Mouse (Mus musculus) T-helper 17 cell (primary cell): ENCODE data around the gene Sgpl1.
"Not testable (repeated sequence)": the region's sequence is repeated elsewhere in the genome, so short reads cannot be mapped to it uniquely, and the experiment has no call there.

ENCODE experiments used
- in situ Hi-C, 2 experiments: fragments of 300-600 bp; cut with MboI, MseI; formaldehyde crosslinking; loops; 1 replicate in 1 of 2; 2 replicates in 1 of 2; pipeline ENCODE4 v1.15.1; 2025; ENCODE audit warnings: high pct_unique_total_duplicates in 2 of 2

Gene Sgpl1

GRCm38 (mm10) chr10:61156453-61156852 lies 8.9 kb upstream of the Sgpl1 start:
- in situ Hi-C loops = no loop called here

DNA sequence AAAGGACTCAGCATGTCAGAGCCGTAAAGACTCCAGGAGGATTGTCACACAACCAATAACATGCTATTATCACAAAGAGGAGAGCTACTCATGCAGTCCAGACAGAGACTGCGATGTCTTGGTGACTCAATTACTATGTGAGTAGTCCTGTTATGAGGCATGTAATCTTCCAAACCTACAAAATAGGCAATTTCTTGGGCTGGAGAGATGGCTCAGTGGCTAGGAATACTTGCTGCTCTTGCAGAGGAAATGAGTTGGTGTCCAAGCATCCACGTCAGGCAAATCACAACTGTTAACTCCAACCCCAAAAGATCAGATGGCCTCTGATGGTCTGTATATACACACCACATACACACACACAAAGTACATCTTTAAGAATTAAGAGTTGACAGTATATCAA lies 8.1 kb upstream of the Sgpl1 start:
- in situ Hi-C loops = no loop called here

DNA sequence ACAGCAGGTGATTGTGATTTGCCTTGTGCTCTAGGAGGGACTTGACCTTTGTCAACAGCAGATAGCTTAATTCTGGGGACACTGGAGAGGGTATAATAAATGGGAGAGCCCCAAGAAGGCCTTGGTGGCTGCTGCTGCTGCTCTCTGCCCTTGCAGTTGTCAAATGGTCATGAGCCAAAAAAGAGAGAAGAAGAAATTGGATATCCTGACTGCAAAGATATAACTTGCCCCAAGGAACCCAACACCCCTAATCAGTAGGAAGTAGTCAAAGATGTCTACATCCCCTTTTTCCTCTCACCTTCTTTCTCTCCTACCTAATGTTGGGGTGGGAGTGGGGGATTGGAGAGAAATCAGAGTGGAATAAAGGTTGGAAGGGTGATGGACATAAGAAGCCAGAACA lies 4.6 kb upstream of the Sgpl1 start:
- in situ Hi-C loops = no loop called here

DNA sequence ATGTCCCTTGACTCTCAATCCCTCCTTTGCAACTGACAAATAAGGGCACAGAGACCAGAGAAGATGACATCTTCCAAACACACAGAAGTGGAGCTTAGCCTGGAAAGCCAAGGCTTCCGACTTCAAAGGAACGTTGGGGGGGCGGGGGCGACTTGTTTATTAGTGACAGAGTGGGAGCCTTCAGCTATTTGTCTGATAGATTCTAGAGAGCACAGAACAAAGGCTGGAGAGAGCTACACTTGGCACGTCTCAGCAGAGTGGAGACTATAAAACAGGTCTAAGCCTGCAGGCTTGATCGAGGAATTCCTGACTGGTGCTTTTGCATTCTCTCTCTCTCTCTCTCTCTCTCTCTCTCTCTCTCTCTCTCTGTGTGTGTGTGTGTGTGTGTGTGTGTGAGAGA lies 3.1 kb upstream of the Sgpl1 start:
- in situ Hi-C loops = no loop called here

DNA sequence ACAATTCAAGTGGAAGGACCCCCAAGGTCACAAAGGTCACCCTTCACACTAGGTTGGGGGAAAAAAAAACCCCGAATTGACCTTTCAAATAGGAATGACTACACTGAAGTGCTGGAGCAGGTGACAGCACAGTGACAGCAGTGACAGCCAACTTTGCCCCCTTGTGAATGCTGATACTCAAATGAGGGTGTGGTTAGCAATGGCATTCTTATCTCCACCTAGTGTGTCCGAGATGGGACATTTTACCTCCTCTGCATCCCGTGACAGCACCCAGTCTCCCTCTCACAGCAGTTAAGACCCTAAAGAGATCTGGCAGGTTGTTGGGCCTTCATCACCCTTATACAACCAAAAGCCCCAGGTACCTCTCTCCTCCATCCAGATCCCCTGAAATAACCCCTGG lies 2.0 kb upstream of the Sgpl1 start:
- in situ Hi-C loops = loop anchor here in 1 of 2 experiments (10.0 kb wide), 2 partner anchors 455 to 1175 kb away; no protein-coding TSS in a partner anchor

GRCm38 (mm10) chr10:61146807-61147156 lies 721 bp downstream of the Sgpl1 start:
- in situ Hi-C loops = loop anchor here in 1 of 2 experiments (10.0 kb wide), 2 partner anchors 458 to 1172 kb away; no protein-coding TSS in a partner anchor

DNA sequence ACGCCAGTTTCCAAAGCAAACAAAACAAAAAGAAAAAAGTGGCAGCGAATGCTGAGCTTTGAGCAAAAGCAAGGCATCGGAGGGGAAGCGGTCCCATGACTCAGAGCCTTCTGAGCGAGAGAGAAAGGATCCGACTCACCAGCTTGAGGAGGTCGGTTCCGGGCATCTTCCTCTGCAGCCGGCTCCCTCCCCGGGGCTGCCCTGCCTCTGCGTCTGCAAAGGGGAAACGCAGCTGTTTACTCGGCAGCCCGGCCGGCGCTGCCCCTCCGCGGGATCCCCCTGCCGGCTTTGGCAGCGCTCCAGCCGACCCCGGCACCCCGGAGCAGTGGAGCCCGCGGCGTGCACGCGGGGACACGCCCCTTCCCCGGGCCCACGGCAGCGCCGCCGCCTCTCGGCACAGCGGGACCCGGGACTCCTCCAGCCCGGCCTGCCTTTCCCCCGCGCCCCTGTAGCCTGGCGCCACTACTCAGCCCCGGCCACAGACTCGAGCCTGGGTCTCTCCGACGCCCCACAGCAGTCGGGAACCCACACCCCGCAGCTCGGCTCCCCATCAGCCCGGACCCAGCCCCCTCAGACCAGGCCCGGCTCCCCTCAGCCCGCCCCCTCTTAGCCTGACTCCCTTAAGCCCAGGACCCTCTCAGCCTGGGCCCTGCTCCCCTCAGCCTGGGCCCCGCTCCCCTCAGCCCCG lies 1.2 kb downstream of the Sgpl1 start:
- in situ Hi-C loops = loop anchor here in 1 of 2 experiments (10.0 kb wide), 2 partner anchors 459 to 1171 kb away; no protein-coding TSS in a partner anchor

DNA sequence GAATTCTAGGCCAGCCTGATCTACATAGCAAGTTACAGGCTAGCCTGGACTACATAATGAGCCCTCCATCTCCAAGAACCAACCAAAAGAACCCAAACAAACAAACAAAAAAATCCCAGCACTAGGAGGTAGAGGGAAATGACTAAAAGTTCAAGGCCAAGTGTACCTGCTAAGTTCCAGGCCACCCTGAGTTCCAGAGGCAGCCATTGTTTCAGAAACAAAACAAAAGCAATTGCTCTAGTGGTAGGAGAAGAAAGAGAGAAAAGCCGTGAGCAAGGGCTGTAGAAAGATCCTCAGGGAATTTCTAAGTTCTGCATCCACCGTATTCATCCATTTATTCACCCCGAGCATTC lies 1.8 kb downstream of the Sgpl1 start:
- in situ Hi-C loops = loop anchor here in 1 of 2 experiments (10.0 kb wide), 2 partner anchors 459 to 1171 kb away; no protein-coding TSS in a partner anchor

GRCm38 (mm10) chr10:61143343-61143742 lies 4.2 kb downstream of the Sgpl1 start:
- in situ Hi-C loops = loop anchor here in 1 of 2 experiments (10.0 kb wide), 2 partner anchors 461 to 1169 kb away; no protein-coding TSS in a partner anchor

DNA sequence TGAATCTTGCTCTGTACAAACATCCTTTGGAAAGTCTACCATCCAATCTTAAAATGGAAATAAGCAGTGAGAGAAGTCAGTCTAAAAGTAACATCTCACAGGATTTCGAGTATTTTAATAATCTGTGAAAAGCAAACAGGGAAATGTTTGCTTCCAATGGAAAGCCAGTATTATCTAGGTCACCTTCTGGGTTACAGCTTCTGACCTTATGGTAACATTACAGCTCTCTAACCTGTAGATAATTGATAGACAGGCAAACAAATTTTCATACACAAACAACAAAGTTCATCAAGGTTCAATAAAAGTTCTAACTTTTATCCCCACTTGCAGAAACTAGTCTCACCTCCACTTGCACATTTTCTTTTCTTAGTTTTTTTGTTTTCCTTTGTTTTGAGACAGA lies 9.9 kb downstream of the Sgpl1 start:
- in situ Hi-C loops = no loop called here

- in situ Hi-C loops = no loop called here
Measured at GRCm38 (mm10) chr10:61135226-61135839, 12.2 kb downstream of the Sgpl1 start.

GRCm38 (mm10) chr10:61134041-61134440 lies 13.5 kb downstream of the Sgpl1 start:
- in situ Hi-C loops = no loop called here

GRCm38 (mm10) chr10:61130959-61131358 lies 16.5 kb downstream of the Sgpl1 start:
- in situ Hi-C loops = no loop called here

DNA sequence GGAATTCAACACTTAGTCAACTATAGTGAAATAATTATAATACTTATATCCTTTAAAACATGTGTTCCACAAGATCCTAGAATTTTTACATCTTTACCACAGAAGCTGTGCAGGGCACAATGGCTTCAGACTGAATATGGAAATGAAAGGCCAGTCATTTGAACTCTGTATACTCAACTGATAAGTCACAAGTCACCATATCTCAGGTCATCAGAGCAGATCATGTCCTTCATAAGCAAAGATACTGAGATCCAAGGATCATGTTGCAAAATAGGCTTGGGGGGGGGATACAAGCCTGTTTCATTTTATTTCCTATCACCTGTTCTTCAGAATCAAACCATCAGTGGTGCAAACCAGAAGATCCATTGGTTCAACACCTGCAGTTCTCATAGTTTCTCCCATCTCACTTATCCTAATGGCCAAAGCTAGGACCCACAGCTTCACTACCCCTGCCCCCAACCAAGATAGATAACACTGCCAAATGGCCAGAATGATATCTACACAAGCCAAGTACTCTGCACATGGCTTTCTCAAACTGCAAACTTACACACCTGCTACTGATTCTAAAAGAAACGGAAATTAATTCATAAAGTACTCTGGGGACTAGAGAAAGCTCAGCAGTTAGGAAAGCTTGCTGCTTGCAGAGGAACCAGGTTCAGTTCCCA lies 18.7 kb downstream of the Sgpl1 start:
- in situ Hi-C loops = no loop called here

- in situ Hi-C loops = no loop called here
Measured at GRCm38 (mm10) chr10:61124462-61124861, 23.0 kb downstream of the Sgpl1 start.

- in situ Hi-C loops = no loop called here
Measured at GRCm38 (mm10) chr10:61123276-61123913, 24.1 kb downstream of the Sgpl1 start.

DNA sequence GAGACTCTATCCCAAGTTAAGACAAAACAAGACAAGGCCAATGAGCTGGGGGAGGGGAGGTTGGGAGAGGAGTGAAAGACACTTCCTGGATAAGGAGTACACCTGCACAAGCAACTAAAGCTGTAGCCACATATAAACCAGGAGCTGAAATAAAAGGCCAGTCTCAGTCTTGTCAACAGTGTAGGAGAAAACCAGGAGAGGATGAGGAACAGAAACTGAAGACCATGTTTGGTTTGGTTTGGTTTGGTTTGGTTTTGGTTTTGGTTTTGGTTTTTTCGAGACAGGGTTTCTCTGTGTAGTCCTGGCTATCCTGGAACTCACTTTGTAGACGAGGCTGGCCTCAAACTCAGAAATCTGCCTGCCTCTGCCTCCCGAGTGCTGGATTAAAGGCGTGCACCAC lies 25.8 kb downstream of the Sgpl1 start:
- in situ Hi-C loops = not testable (repeated sequence)

DNA sequence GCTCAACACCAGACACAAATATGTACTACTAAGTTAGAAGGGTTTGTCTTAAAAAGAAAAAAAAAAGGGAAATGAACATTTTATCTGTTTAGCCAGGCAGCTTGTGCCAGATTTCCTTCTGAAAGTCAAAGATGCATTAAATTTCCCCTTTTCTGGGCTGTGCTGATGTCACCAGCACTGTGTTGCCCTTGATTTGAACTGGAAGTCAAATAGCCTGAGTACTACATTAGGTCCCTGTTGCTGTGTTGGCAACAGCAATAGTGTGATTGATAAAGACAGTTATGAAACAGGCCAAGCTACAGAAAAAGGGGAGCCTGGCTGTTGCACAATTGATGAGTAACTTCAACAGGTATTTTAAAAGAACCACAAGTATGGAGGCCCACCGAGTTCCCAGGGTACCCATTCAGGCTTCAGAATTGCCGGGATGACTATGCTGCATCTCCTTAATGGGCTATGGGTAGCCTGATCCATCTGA lies 33.2 kb downstream of the Sgpl1 start:
- in situ Hi-C loops = no loop called here

GRCm38 (mm10) chr10:61103564-61104114 lies 43.9 kb downstream of the Sgpl1 start:
- in situ Hi-C loops = no loop called here

DNA sequence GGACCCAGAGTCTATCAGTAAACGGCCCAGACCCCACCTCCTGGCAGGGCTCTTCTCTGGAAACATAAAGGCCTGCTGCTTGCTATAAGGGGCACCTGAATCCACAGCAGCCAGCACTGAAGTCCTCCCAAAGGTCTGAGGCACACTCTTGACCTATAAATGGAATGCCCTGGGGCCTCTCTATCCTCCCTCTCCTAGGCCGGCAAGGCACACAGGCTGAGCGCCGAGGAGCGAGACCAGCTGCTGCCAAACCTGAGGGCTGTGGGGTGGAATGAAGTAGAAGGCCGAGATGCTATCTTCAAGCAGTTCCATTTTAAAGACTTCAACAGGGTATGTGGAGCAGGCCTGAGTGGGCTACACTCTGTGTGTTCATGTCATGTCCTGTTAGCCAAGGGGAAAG lies 55.6 kb downstream of the Sgpl1 start:
- in situ Hi-C loops = no loop called here
